Mouse (Mus musculus): ENCODE measurements around the gene Polr2f.
A peak's percentile ranks its signal among the peaks of the same experiment; 100 is the strongest.

Gene Polr2f

DNA sequence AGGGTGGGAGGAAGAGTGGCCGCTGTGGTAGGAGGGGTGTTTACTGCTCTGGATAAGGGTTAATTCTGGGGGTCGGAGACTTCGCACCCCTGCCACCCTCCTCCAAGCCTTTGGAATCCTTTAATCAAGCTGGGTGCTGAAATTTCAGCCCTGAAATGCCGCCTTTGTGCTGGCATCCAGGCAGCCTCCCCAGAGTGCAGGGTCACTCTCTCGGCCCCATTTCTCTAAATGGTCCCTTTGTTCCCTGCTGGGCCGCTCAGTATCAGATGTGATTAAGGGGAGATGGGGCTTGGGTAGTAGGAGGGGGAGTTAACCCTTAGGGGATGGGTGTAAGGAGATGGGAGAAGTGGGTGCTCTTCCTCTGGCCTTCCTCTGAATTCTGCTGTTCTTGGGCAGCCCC, 11.9 kb downstream of the Polr2f start:
- peak; percentile 13; the same call in 1 of the 2 replicates for ATAC-seq (ENCODE audit: low TSS enrichment)

GRCm38 (mm10) chr15:79155572-79155971, 14.8 kb downstream of the Polr2f start:
- no peak for ATAC-seq (ENCODE audit: low TSS enrichment)

DNA sequence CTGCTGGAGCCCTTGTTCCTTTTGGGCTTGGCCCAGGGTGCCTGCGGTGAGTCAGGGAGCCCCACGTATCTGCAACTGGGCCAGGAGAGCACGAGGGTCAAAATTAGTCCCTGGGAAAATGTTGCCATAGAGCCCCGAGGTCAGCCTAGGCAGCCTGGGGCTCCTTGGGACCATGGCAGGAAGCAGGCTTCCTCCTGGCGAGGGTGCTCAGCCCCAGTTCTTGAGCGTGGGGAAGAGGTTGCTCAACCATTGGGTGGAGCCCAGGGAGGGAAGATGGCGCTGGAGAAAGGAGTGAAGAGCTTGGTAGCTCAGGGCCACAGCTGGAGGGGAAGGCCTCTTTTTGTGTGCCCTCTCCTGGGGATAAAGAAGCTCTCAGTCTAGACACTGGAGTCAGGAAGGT, 21.5 kb downstream of the Polr2f start:
- ATAC-seq (ENCODE audit: low TSS enrichment): no peak

- ATAC-seq (ENCODE audit: low TSS enrichment): no peak
Observed at GRCm38 (mm10) chr15:79162822-79163221, 22.0 kb downstream of the Polr2f start.

GRCm38 (mm10) chr15:79164251-79164650, 23.4 kb downstream of the Polr2f start:
- no peak for ATAC-seq (ENCODE audit: low TSS enrichment)

DNA sequence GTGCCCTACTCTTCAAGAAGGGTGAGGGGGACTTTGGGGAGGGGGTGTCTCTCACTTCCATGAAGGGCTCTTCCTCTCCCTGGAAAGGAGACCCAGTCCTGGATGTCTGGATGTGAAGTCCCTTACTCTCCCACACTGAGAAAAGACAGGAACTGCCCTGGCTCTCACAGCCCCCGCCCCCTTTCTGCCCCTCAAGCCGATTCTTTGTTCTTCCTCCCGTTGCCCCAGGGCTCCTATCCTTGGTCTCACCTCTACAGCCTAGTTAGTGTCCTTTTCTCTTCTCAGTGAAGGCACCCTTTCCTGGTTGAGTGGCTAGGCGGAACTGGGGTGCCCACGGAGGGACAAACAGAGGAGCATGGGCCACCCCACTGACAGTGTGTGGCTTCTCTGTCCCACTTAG, 24.3 kb downstream of the Polr2f start, which contains the start of gene Sox10:
TSS of gene Sox10 (minus strand) at position 101 of the 400 bp plus-strand sequence.
- no peak for ATAC-seq (ENCODE audit: low TSS enrichment)

DNA sequence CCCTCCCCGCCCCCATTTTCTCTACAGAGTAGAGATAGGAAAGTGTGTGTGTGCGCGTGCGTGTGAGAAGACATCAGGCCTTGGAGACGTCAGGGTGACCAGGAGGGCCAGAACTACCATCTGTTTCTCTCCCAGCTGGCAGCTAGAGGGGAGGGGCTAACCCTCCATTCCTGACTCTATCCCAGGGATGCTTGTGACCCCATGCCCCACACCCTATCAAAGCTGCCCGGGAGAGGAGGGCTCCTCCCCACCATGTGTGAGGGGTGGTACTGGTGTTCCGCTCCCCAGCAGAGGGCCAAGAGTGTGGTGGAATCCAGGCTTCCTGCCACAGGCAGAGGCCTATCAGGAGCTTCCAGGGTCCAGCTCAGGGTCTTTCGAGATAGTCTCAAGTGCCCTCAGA, 25.9 kb downstream of the Polr2f start:
- ATAC-seq (ENCODE audit: low TSS enrichment): 0 out of 2 replicates have a peak, but pooled peaks have one; percentile 34

- ATAC-seq (ENCODE audit: low TSS enrichment): peak; percentile 20; the same call in 1 of the 2 replicates
Observed at GRCm38 (mm10) chr15:79176905-79177304, 36.1 kb downstream of the Polr2f start.

DNA sequence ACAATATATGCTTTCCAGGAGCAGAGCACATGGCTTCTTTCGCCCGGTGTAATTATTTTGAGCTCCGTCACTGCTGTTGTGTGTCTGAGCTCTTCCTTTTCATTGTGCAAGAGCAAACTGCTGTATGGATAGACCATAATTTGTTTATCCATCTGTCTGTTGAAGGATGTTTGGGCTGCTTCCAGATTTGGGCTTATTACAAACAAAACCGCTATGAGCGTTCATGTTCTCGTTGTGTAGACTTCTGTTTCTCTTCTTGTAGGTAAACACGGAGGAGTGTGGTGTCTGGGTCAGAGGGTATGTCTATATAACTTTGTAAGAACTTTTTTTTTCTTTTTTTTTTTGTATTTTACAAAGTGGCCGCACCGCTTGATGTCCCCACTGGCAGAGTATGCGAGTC, 44.4 kb downstream of the Polr2f start:
- ATAC-seq (ENCODE audit: low TSS enrichment): no peak

DNA sequence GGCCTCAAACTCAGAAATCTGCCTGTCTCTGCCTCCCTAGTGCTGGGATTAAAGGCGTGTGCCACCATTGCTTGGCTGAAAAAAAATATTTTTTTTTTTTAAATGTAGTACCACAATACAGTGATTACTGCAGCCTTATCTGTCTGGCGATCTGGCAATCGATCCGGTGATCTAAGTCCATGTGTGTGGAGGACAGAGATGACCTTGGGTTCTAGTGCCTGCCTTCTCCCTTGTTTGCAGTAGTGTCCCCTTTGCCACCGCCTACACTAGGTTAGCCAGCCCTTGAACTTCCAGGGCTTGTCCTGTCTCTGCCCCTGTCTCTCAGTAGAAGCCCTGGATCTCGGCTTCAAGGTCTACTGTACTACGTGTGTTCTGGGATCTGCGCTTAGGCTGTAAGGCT, 47.0 kb downstream of the Polr2f start:
- ATAC-seq (ENCODE audit: low TSS enrichment): no peak

GRCm38 (mm10) chr15:79191426-79191825, 50.6 kb downstream of the Polr2f start:
- no peak for ATAC-seq (ENCODE audit: low TSS enrichment)

GRCm38 (mm10) chr15:79192450-79192849, 51.6 kb downstream of the Polr2f start:
- ATAC-seq (ENCODE audit: low TSS enrichment): no peak

DNA sequence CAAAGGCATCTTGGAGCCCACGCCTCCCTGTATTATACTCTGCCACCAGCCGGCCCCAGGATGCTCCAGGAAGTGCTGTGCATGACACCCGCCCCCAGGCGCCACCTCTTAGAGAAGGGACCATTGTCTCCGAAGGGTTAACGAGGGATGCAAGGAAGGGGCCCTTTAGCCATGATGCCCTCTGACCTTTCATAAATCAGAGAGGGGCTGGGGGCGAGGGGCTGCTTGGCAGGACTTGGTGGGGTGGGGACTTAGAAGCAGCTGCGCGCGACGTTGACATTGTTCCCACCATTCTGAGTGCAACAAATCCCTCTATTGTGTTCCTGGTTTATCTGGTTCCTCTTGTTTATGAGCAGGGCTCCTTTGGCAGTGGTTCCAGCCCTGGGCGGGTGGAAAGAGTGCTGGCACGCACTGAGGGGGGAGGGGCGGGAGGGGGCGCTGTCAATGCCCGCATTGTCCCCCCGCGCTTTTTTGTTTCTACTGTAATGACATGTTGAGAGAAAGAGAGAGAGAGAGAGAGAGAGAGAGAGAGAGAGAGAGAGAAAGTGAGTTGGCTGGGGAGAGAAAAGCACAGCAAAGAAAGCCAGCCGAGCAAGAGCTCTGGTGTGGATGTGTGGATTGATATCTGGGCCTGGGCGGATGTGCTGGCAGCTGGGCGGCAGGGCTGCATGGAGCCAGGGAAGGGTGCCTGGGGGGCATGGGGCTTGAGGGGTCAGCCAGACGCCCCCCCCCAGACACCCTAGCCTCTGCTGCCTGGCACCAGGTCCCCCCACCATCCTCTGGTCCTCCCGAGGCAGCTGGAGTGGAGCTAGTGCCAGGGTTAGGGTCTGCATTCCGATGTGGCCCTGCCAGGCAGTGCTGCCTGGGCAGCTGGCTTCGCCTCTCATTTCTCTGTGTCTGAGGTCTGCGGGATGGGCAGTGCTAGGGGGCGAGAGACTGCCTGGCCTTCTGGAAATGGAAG, 52.4 kb downstream of the Polr2f start:
- ATAC-seq (ENCODE audit: low TSS enrichment): peak; percentile 44; the same call in 1 of the 2 replicates

GRCm38 (mm10) chr15:79194048-79194447, 53.2 kb downstream of the Polr2f start:
- ATAC-seq (ENCODE audit: low TSS enrichment): no peak

DNA sequence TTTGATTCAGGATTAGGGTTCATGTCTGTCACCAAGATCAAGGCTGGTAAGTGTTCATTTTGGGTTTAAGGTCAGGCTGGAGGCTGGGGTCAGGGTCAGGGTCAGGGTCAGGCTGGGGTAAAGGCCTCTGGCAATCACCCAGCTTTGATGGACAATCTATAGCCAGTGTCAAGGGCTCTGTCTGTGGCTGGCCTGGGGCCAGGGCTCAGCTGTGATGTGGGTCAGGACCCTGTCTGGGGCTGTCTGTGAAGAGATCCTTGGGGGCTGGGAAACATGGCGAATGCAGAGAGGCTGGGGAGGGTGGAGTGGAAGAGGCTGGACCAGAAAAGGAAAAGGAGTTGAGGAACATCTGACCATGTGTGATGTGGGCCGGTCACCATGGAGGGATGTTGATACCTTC, 54.1 kb downstream of the Polr2f start:
- no peak for ATAC-seq (ENCODE audit: low TSS enrichment)

DNA sequence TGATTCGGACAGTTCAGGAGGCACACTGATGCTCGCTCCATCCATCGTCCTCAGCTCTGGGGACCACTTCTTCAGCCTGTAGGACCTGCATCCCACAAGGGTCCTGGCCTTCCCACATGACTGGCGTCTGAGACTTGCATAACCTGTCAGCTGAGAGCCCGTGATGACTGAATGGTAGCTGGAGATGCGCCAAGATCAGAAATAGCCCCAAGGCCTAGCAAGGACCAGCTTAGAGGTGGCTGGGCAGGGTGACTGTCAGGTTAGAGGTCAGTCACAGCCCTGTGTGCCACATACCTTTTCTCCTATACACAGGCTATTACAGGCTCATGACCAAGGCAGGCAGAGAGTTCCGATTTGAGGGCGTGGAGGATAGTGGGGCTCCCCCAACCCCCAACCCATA, 54.7 kb downstream of the Polr2f start:
- no peak for ATAC-seq (ENCODE audit: low TSS enrichment)

DNA sequence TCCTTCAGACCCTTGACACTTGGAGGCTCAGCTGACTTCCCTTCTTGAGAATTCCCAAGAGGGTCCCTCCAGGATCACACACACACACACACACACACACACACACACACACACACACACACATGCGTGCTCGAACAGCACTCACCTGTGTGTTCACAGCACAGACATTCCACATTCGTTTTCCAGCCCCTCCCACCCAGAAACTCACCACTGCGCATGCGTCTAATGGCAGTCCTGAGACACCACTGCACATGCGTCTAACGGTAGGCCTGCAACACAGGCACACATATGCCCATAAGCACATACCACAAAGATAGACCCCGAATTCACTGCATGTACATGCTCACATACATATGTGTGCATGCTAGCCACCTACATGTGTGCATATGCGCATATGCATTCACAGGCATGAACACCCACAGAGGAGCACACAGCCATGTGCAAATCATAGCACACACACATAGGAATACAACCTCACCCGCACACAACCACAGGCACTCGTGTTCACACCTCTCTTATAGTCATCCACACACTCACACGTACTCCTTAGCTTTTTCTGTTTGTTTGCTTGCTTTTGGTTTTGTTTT, 58.7 kb downstream of the Polr2f start:
- no peak for ATAC-seq (ENCODE audit: low TSS enrichment)

Measured in frontal cortex, adult (tissue).